27 mouse cellular contexts compared by ENCODE assay signal in the genomic region with DNA sequence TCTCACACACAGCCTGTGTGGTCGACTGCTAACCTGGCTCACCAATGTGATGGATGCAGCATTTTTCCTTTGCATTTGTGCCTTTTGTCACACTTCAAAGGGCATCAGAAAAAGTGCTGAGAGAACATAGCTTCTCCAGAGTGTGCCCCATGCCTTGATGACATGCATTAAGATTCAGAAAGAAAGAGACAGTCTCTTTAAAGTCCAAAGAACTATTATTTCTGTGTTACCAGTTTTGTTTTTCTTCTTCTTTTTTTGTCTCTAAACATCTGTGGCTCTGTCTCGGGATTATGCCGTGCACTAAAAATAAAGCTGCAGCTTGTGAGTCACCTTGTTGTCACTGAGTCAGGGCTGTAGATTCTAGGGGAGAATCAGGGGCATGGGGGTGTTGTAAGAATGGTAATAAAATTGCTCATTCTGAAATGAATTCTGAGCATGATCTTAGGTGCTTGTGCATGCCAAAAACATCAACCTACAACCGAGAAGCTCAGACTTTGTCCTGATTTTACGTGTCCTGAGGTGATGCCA. TPM values are rescaled to one million over a fixed set of nuclear protein-coding genes. Genes with fewer than 3 reads are reported as not detected.
DNase-seq lines count a peak whose midpoint lies in the region; TF ChIP-seq lines count a peak whose summit lies in the region.
"Had no signal": no experiment of that assay in that cellular context is flagged by ENCODE, and none has a peak within 500 bp of the region (broad histone marks: within the 10 kb centered on the region; RNA-seq: fewer than 3 reads in every experiment).

No protein-coding gene starts in this region.

- TF ChIP-seq POLR2A in brain, embryonic 14.5 days (IDR thresholded peaks at IDR 0.05; ENCODE audit: borderline replicate concordance, extremely low read depth, insufficient read depth, insufficient read length, poor library complexity, severe bottlenecking): no peak

- no peak for TF ChIP-seq CTCF in brain, embryonic 14.5 days (IDR thresholded peaks at IDR 0.05; ENCODE audit: borderline replicate concordance, extremely low read depth, insufficient read depth, insufficient read length)

- DNase-seq in layer of hippocampus, adult 11-12 months (ENCODE audit: low spot score): peak; percentile 5
- DNase-seq in layer of hippocampus, postnatal 14 days (ENCODE audit: low spot score in 2 of 2): no peak
- DNase-seq in right cerebral cortex, postnatal 25 days: peak; percentile 24
- no peak for DNase-seq in right cerebral cortex, postnatal 14 days
- DNase-seq in brain, embryonic 14.5 days (ENCODE audit: low read depth): peak; percentile 15
- peak; percentile 55 for DNase-seq in telencephalon, adult 2 months (ENCODE audit: low read depth, low spot score)
- DNase-seq in yolk sac, embryonic 10.5 days (ENCODE audit: low spot score): no peak
- DNase-seq in kidney, adult 11 months: no peak
- DNase-seq: adrenal gland, postnatal 14 days; cerebellum, adult 9-10 months; gastrocnemius, adult 2 months; heart, postnatal 36 days; kidney, adult 2 months; kidney, postnatal 14 days; layer of hippocampus, adult 9-11 months; thymus, postnatal 14 days had no signal

RNA-seq across cellular contexts. Expression of gene Mis18bp1, which starts 21.7 kb away (rescaled TPM):
- total RNA-seq in layer of hippocampus, postnatal 14 days (2021): 1 to 10 TPM; 1.1 to 1.2 TPM
- 8.7 and 14.3 TPM in 2 replicates for polyA plus RNA-seq in brain, embryonic 14.5 days (2012; rRNA removed)

RNA-seq across cellular contexts. Expression of gene Wdr20rt, which starts 31.2 kb away (rescaled TPM):
- not detected for total RNA-seq in layer of hippocampus, postnatal 14 days (2021)
- polyA plus RNA-seq in brain, embryonic 14.5 days (2012; rRNA removed): not detected in 2 replicates
- total RNA-seq: adrenal gland, postnatal 14 days; gastrocnemius, adult 2 months; granulocyte monocyte progenitor cell, adult 5-6 weeks; heart, postnatal 36 days; MEL; monocyte, adult 5-6 weeks had no signal
- polyA plus RNA-seq: CD4-positive, CD25-positive, alpha-beta regulatory T cell, adult 4 months; embryonic facial prominence, embryonic 13.5 days; heart, embryonic 13.5 days; hindbrain, embryonic 16.5 days; kidney, adult 2 months; limb, embryonic 14.5 days; liver, embryonic 16.5 days; neural tube, embryonic 13.5 days; stomach, postnatal 0 days had no signal

Comparison
In these comparisons a context has a peak if more than half of its experiments do, and no peak if none do; other contexts are left out.
1. DNase-seq: peak in layer of hippocampus, adult 11-12 months (single experiment), right cerebral cortex, postnatal 25 days (single experiment), brain, embryonic 14.5 days (single experiment) and telencephalon, adult 2 months (single experiment); none in layer of hippocampus, postnatal 14 days (0 of 2), right cerebral cortex, postnatal 14 days (single experiment), yolk sac, embryonic 10.5 days (single experiment) and kidney, adult 11 months (single experiment).